Mouse (Mus musculus): ENCODE data around the gene Bsn. TPM values are rescaled to one million over a fixed set of nuclear protein-coding genes. Genes with fewer than 3 reads are reported as not detected.

Gene Bsn
- polyA plus RNA-seq, 1 experiment from 2014 or later: 5.4 TPM

GRCm38 (mm10) chr9:108131502-108131901 lies 58.7 kb downstream of the Bsn start:
- Histone ChIP-seq H3K9me3 (replicated peaks) (no peaks in the 10 kb centered on the region), H3K36me3 (peaks cover 3% of the 10 kb centered on the region), H3K4me2 (replicated peaks) (no peak overlapping the region), H3K9ac (no peak overlapping the region), H3K27me3 (no peaks in the 10 kb centered on the region), H3K4me1 (no peaks in the 10 kb centered on the region), H3K27ac (no peak overlapping the region), H3K4me3 (no peak overlapping the region)
- ATAC-seq (ENCODE audit: low FRiP score): no peak
- WGBS: 95% methylated on average over 5 of the region's 5 CpGs

DNA sequence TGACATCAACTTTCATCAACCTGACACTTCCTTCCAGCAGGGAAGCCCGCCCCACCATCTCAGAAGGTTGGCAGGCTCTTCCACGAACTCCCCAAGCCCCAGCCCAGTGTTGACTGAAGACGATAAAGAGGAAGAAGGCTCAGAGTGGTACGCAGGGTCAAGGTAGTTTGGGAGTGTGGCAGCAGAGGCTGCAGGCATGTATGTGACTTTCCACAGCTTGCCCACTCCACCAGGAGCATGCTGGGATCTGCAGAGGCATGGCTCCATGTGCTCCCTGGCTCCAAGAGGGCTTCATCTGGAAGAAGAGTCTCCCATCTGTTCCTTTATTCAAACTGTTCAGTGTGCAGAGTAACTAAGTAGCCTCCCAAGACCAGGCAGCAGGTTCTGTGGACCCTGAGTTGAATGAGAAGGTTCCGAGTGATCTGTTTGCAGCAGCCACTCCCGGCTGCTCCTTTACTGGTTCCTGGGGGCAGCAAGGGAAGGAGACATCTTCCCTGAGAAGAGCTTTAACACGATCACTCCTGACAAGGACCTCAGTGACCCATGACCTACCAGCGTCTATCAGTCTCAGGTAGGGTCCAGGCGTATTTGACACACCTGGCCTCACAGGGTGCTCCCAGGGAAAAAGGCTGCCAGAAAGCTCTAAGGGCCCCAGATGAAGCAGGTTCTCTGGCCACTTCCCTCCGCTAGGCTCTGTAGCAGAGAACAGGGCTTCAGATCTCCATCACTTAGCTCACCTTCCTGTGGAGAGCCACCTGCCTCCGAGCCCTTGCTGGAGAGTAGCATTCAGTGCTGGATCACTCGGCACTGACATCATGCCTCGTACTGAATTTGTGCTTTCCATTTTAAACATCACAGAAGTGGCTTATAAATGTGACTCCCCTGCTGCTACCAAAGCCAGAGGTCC lies 60.9 kb downstream of the Bsn start:
- Histone ChIP-seq H3K27ac (no peak overlapping the region), H3K36me3 (peaks cover 15% of the 10 kb centered on the region), H3K27me3 (no peaks in the 10 kb centered on the region), H3K4me2 (replicated peaks) (no peak overlapping the region), H3K4me3 (no peak overlapping the region), H3K9me3 (replicated peaks) (no peaks in the 10 kb centered on the region), H3K4me1 (no peaks in the 10 kb centered on the region), H3K9ac (no peak overlapping the region)
- ATAC-seq (ENCODE audit: low FRiP score): no peak
- 83% methylated on average over 13 of the region's 13 CpGs for WGBS

DNA sequence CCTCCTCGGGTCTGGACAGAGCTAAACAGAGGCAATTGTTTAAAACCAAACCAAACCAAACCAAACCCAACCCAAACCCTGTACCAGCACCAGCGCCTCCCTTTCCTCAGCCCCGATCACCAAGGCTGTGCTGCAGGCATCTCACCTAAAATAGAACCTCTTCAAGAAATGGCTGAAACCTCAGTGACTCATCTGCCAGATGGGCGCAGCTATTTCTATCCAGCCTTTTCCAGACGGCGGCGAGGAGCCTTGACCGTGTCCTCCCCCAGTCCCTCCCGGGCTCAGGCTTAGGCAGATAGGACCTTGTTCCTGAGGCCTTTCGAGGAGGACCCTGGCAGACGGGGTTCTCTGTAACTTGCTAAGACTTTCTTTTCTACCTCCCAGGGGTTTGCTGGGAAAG lies 61.9 kb downstream of the Bsn start:
- H3K4me3 ChIP-seq: no peak overlapping the region
- no peaks in the 10 kb centered on the region for H3K4me1 ChIP-seq
- H3K4me2 ChIP-seq (replicated peaks): no peak overlapping the region
- H3K9me3 ChIP-seq (replicated peaks): no peaks in the 10 kb centered on the region
- peaks cover 15% of the 10 kb centered on the region for H3K36me3 ChIP-seq
- no peak overlapping the region for H3K9ac ChIP-seq
- WGBS: 86% methylated on average over 11 of the region's 11 CpGs
- no peak for ATAC-seq (ENCODE audit: low FRiP score)
- no peaks in the 10 kb centered on the region for H3K27me3 ChIP-seq
- H3K27ac ChIP-seq: no peak overlapping the region

DNA sequence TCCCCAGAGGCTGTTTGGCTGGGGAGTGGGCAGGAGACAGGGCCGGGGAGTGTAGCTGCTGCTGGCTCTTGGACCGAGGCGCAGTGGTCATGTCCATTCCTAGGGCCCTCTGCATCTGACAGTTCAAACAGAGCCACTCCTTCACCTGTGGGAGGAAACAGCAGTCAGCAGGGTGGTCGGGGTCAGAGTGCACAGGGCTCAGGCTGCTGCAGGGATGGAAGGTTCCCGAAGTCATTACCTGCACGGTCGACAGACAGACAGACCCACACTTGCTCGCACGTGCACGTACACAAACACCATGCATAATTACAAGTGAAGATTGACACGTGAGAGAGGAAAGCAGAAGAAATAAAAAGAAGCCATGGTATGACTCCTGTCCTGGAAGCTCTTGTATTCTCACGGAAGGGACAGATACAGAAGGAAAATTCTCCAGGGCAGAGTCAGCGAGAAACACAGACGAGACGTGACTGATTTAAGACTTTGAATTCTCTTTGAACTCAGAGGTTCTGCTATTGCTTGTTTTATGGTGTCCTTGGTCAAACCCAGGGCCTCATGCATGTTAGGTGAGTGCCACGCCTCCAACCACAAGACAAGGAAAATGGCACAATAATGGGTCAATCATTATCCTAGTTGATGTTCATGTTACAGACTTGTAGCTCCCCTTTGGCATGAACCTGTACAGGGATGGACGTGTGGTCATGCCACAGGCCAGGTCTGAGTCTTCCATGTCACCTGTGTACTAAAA lies 63.6 kb downstream of the Bsn start:
- no peak for ATAC-seq (ENCODE audit: low FRiP score)
- Histone ChIP-seq H3K27me3 (no peaks in the 10 kb centered on the region), H3K36me3 (peaks cover 17% of the 10 kb centered on the region), H3K4me3 (no peak overlapping the region), H3K27ac (no peak overlapping the region), H3K9me3 (replicated peaks) (no peaks in the 10 kb centered on the region), H3K4me2 (replicated peaks) (no peak overlapping the region), H3K9ac (no peak overlapping the region), H3K4me1 (no peaks in the 10 kb centered on the region)
- 85% methylated on average over 17 of the region's 17 CpGs for WGBS

DNA sequence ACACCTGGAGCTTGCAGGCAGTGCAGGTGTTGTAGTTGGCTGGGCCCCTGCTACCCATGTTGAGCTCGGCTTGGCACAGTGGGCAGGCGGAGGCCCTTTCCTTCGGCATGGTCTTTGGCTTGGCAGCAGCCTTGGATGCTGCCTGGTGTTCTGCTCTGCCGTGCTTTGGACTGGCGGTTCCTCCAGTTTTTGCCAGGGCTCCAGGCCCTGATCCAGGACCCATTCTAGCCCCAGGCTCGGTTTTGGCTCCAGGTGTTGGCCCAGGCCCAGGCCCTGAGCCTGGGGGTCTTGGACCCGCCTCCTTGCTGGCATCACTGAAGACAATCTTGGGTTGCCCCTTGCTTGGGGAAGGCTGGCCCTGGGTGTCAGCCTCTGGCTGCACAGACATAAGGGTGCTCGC lies 64.5 kb downstream of the Bsn start:
- no peak overlapping the region for H3K4me2 ChIP-seq (replicated peaks)
- H3K9me3 ChIP-seq (replicated peaks): no peaks in the 10 kb centered on the region
- H3K27me3 ChIP-seq: no peaks in the 10 kb centered on the region
- H3K4me1 ChIP-seq: no peaks in the 10 kb centered on the region
- ATAC-seq (ENCODE audit: low FRiP score): no peak
- H3K4me3 ChIP-seq: no peak overlapping the region
- peaks cover 15% of the 10 kb centered on the region for H3K36me3 ChIP-seq
- 92% methylated on average over 8 of the region's 8 CpGs for WGBS
- H3K27ac ChIP-seq: no peak overlapping the region
- no peak overlapping the region for H3K9ac ChIP-seq

GRCm38 (mm10) chr9:108123916-108124315 lies 66.3 kb downstream of the Bsn start:
- peaks cover 7% of the 10 kb centered on the region; the same call in 1 of the 2 replicates for H3K4me1 ChIP-seq
- ATAC-seq (ENCODE audit: low FRiP score): no peak
- WGBS: 90% methylated on average over 4 of the region's 4 CpGs

GRCm38 (mm10) chr9:108121170-108121969 lies 68.8 kb downstream of the Bsn start:
- Histone ChIP-seq H3K27me3 (no peaks in the 10 kb centered on the region), H3K36me3 (peaks cover 26% of the 10 kb centered on the region), H3K9me3 (replicated peaks) (no peaks in the 10 kb centered on the region), H3K4me3 (no peak overlapping the region), H3K27ac (no peak overlapping the region), H3K4me2 (replicated peaks) (no peak overlapping the region), H3K4me1 (peaks cover 7% of the 10 kb centered on the region; the same call in 1 of the 2 replicates), H3K9ac (no peak overlapping the region)
- ATAC-seq (ENCODE audit: low FRiP score): no peak
- 90% methylated on average over 10 of the region's 10 CpGs for WGBS

More at GRCm38 (mm10) chr9:108123916-108124315, 66.3 kb downstream of the Bsn start:
- H3K4me3 ChIP-seq: no peak overlapping the region
- no peak overlapping the region for H3K4me2 ChIP-seq (replicated peaks)
- H3K27me3 ChIP-seq: no peaks in the 10 kb centered on the region
- peaks cover 15% of the 10 kb centered on the region for H3K36me3 ChIP-seq
- H3K9me3 ChIP-seq (replicated peaks): no peaks in the 10 kb centered on the region
- H3K9ac ChIP-seq: no peak overlapping the region
- no peak overlapping the region for H3K27ac ChIP-seq

DNA sequence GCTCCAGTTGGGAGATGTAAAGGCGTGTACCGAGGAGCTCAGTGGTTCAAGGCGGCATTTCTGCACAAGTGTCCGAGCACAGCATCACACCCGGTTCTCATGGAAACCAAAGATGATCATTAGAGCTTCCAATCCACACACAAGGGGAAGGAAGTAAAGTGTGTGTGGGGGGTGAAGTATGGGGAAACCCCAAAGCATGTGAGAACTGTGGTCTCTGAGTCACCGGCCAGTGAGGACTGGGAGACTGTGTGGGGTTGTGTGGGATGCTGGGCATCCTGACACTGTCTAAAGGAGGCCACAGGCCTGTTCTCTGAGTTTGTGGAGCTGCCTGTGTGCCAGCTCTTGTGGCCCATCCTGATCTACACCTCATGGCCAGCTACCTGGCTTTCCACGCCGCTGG lies 69.5 kb downstream of the Bsn start:
- no peak overlapping the region for H3K4me3 ChIP-seq
- H3K9ac ChIP-seq: no peak overlapping the region
- no peaks in the 10 kb centered on the region for H3K9me3 ChIP-seq (replicated peaks)
- H3K4me1 ChIP-seq: peaks cover 7% of the 10 kb centered on the region; the same call in 1 of the 2 replicates
- peaks cover 26% of the 10 kb centered on the region for H3K36me3 ChIP-seq
- no peak overlapping the region for H3K4me2 ChIP-seq (replicated peaks)
- no peak overlapping the region for H3K27ac ChIP-seq
- H3K27me3 ChIP-seq: 0 out of 2 replicates have a peak, but pooled peaks cover 4% of the 10 kb centered on the region
- no peak for ATAC-seq (ENCODE audit: low FRiP score)
- 93% methylated on average over 8 of the region's 8 CpGs for WGBS

DNA sequence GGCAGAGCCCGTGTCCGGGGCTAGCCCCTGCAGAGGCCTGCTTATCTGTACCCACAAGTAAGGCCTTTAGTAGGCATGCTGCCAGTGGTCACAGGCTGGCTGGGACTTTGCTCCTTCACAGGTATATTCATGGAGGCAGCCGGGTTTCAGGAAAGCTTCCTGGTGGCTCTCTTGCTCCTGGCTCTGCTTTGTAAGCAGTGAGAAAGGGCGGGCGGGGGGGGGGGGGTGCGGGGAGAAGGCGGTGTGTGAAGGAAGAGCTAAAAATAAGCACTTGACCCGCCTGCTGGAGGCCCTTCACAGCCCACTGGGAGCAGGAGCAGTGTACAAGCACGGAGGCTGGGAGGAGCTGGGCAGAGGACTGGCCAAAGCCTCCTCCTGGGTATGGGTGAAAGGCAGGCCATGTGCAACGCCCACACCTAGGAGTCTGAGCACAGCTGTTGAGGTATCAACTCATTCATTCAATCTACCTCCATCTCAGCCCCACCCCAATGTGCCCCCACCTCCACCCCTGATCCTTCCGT lies 70.2 kb downstream of the Bsn start:
- Histone ChIP-seq H3K9ac (no peak overlapping the region), H3K9me3 (replicated peaks) (no peaks in the 10 kb centered on the region), H3K27ac (no peak overlapping the region), H3K4me1 (peaks cover 7% of the 10 kb centered on the region; the same call in 1 of the 2 replicates), H3K27me3 (peaks cover 9% of the 10 kb centered on the region; the same call in 1 of the 2 replicates), H3K36me3 (peaks cover 28% of the 10 kb centered on the region), H3K4me3 (no peak overlapping the region), H3K4me2 (replicated peaks) (no peak overlapping the region)
- no peak for ATAC-seq (ENCODE audit: low FRiP score)
- 68% methylated on average over 9 of the region's 11 CpGs for WGBS

- WGBS: 56% methylated on average over 4 of the region's 4 CpGs
- Histone ChIP-seq H3K4me2 (replicated peaks) (no peak overlapping the region), H3K4me3 (no peak overlapping the region), H3K9ac (0 out of 2 replicates have a peak overlapping the region, but pooled peaks have one; percentile 5), H3K27me3 (peaks cover 22% of the 10 kb centered on the region), H3K9me3 (replicated peaks) (no peaks in the 10 kb centered on the region), H3K27ac (no peak overlapping the region), H3K4me1 (peaks cover 7% of the 10 kb centered on the region; the same call in 1 of the 2 replicates), H3K36me3 (peaks cover 52% of the 10 kb centered on the region)
- ATAC-seq (ENCODE audit: low FRiP score): no peak
Measured at GRCm38 (mm10) chr9:108117143-108117542, 73.0 kb downstream of the Bsn start.

- WGBS: 69% methylated on average over 43 of the region's 43 CpGs
- peaks cover 15% of the 10 kb centered on the region for H3K4me1 ChIP-seq
- no peak overlapping the region for H3K27ac ChIP-seq
- no peak for ATAC-seq (ENCODE audit: low FRiP score)
- peaks cover 27% of the 10 kb centered on the region for H3K27me3 ChIP-seq
- no peak overlapping the region for H3K9ac ChIP-seq
- H3K9me3 ChIP-seq (replicated peaks): no peaks in the 10 kb centered on the region
- no peak overlapping the region for H3K4me2 ChIP-seq (replicated peaks)
- no peak overlapping the region for H3K4me3 ChIP-seq
- peaks cover 61% of the 10 kb centered on the region for H3K36me3 ChIP-seq
Measured at GRCm38 (mm10) chr9:108115290-108116077, 74.7 kb downstream of the Bsn start.

Data from hindbrain, embryonic 12.5 days (tissue).